In genomic region chr2:168860922-168861740, GRCm38 (mm10) we compare ENCODE assay signal across 22 mouse cellular contexts.
DNase-seq lines count a peak whose midpoint lies in the region; ATAC-seq lines count a peak whose summit lies in the region.
"Had no signal": no experiment of that assay in that cellular context is flagged by ENCODE, and none has a peak within 500 bp of the region (broad histone marks: within the 10 kb centered on the region; RNA-seq: fewer than 3 reads in every experiment).

No protein-coding gene starts in this region.

- 33% methylated on average over 24 of the region's 24 CpGs for WGBS in hindbrain, embryonic 11.5 days
- 25% methylated on average over 24 of the region's 24 CpGs for WGBS in hindbrain, embryonic 14.5 days
- 35% methylated on average over 24 of the region's 24 CpGs for WGBS in embryonic facial prominence, embryonic 11.5 days
- WGBS in midbrain, embryonic 11.5 days, result 22% methylated on average over 24 of the region's 24 CpGs

- peak overlapping the region; percentile 15; the same call in 1 of the 2 replicates for H3K4me2 ChIP-seq in hindbrain, embryonic 11.5 days (replicated peaks; ENCODE audit: low read depth, low read length)
- no peak overlapping the region; the same call in 1 of the 2 replicates for H3K4me2 ChIP-seq in hindbrain, embryonic 14.5 days (replicated peaks)
- no peak overlapping the region for H3K4me2 ChIP-seq in embryonic facial prominence, embryonic 11.5 days (ENCODE audit: low read depth, low read length)
- H3K4me2 ChIP-seq in midbrain, embryonic 11.5 days, result no peak overlapping the region
- H3K4me2 ChIP-seq: heart, embryonic 12.5 days; liver, embryonic 15.5 days; neural tube, embryonic 13.5 days had no signal

- H3K27ac ChIP-seq in hindbrain, embryonic 11.5 days (ENCODE audit: low read depth, low read length), result peak overlapping the region; percentile 77
- H3K27ac ChIP-seq in hindbrain, embryonic 14.5 days, result no peak overlapping the region
- H3K27ac ChIP-seq in embryonic facial prominence, embryonic 11.5 days (replicated peaks; ENCODE audit: low read depth, low read length), result no peak overlapping the region
- peak overlapping the region; percentile 31 for H3K27ac ChIP-seq in midbrain, embryonic 11.5 days (ENCODE audit: low read depth, low read length)
- H3K27ac ChIP-seq: liver, embryonic 15.5 days; neural tube, embryonic 13.5 days had no signal

- peak; percentile 90 for ATAC-seq in hindbrain, embryonic 11.5 days (ENCODE audit: low FRiP score)
- ATAC-seq in hindbrain, embryonic 14.5 days (ENCODE audit: low FRiP score), result no peak
- ATAC-seq in embryonic facial prominence, embryonic 11.5 days (replicated peaks; ENCODE audit: insufficient number of reproducible peaks, low FRiP score, low TSS enrichment, low read depth), result no peak; the same call in 1 of the 2 replicates
- peak; percentile 90 for ATAC-seq in midbrain, embryonic 11.5 days (ENCODE audit: low FRiP score)

- H3K36me3 ChIP-seq in hindbrain, embryonic 11.5 days (ENCODE audit: control insufficient read depth, insufficient read depth, low read length), result no peaks in the 10 kb centered on the region
- H3K36me3 ChIP-seq in hindbrain, embryonic 14.5 days (replicated peaks; ENCODE audit: control insufficient read depth, insufficient read depth), result no peaks in the 10 kb centered on the region
- no peaks in the 10 kb centered on the region for H3K36me3 ChIP-seq in embryonic facial prominence, embryonic 11.5 days (replicated peaks; ENCODE audit: control insufficient read depth, insufficient read depth, low read depth, low read length)
- no peaks in the 10 kb centered on the region for H3K36me3 ChIP-seq in midbrain, embryonic 11.5 days (ENCODE audit: control insufficient read depth, insufficient read depth, low read length)
- H3K36me3 ChIP-seq: heart, embryonic 12.5 days; liver, embryonic 15.5 days; neural tube, embryonic 13.5 days had no signal

- no peak overlapping the region for H3K9ac ChIP-seq in hindbrain, embryonic 11.5 days (ENCODE audit: low read depth, low read length)
- no peak overlapping the region for H3K9ac ChIP-seq in hindbrain, embryonic 14.5 days
- H3K9ac ChIP-seq in embryonic facial prominence, embryonic 11.5 days (replicated peaks; ENCODE audit: low read length), result no peak overlapping the region
- H3K9ac ChIP-seq in midbrain, embryonic 11.5 days (ENCODE audit: low read length), result no peak overlapping the region
- H3K9ac ChIP-seq: heart, embryonic 12.5 days; liver, embryonic 15.5 days; neural tube, embryonic 13.5 days had no signal

- H3K4me1 ChIP-seq in hindbrain, embryonic 11.5 days (replicated peaks; ENCODE audit: control insufficient read depth, insufficient read depth, low read length), result peaks cover 4% of the 10 kb centered on the region
- peaks cover 12% of the 10 kb centered on the region; the same call in 1 of the 2 replicates for H3K4me1 ChIP-seq in hindbrain, embryonic 14.5 days (replicated peaks; ENCODE audit: control insufficient read depth, insufficient read depth, low read length)
- no peaks in the 10 kb centered on the region for H3K4me1 ChIP-seq in embryonic facial prominence, embryonic 11.5 days (ENCODE audit: control insufficient read depth, insufficient read depth, low read length)
- H3K4me1 ChIP-seq in midbrain, embryonic 11.5 days (ENCODE audit: control insufficient read depth, insufficient read depth, low read length), result peaks cover 27% of the 10 kb centered on the region
- H3K4me1 ChIP-seq: liver, embryonic 15.5 days; megakaryocyte, embryonic 14.5 days had no signal

- no peak overlapping the region for H3K4me3 ChIP-seq in hindbrain, embryonic 11.5 days (ENCODE audit: low read depth, low read length)
- no peak overlapping the region for H3K4me3 ChIP-seq in hindbrain, embryonic 14.5 days (replicated peaks; ENCODE audit: low read length)
- H3K4me3 ChIP-seq in embryonic facial prominence, embryonic 11.5 days (ENCODE audit: low read depth, low read length), result no peak overlapping the region
- H3K4me3 ChIP-seq in midbrain, embryonic 11.5 days (ENCODE audit: low read depth, low read length), result no peak overlapping the region
- H3K4me3 ChIP-seq: heart, embryonic 12.5 days; liver, embryonic 15.5 days; megakaryocyte, embryonic 14.5 days; neural tube, embryonic 13.5 days had no signal

- DNase-seq in hindbrain, embryonic 11.5 days (ENCODE audit: low spot score), result peak; percentile 79
- DNase-seq in hindbrain, embryonic 14.5 days (ENCODE audit: low spot score), result no peak
- peak; percentile 65 for DNase-seq in embryonic facial prominence, embryonic 11.5 days (ENCODE audit: low spot score)
- peak; percentile 96 for DNase-seq in midbrain, embryonic 11.5 days (ENCODE audit: low spot score, missing footprints)
- DNase-seq in retina, postnatal 1 day, result peak; percentile 66
- DNase-seq in adrenal gland, postnatal 10 days, result no peak
- no peak for DNase-seq in right cerebral cortex, postnatal 36 days (ENCODE audit: low spot score in 2 of 2)
- DNase-seq: B cell, adult 2 months; cerebellum, adult 11 months; cerebellum, postnatal 36 days; gastrocnemius, postnatal 36 days; heart, postnatal 36 days; kidney, adult 18-20 months; kidney, postnatal 36 days; layer of hippocampus, postnatal 36 days; lung, postnatal 10 days; right cerebral cortex, adult 18-20 months; thymus, postnatal 4 days had no signal

- H3K9me3 ChIP-seq in hindbrain, embryonic 11.5 days (ENCODE audit: control insufficient read depth, low read length), result no peaks in the 10 kb centered on the region
- no peaks in the 10 kb centered on the region for H3K9me3 ChIP-seq in hindbrain, embryonic 14.5 days (ENCODE audit: control insufficient read depth, low read length)
- no peaks in the 10 kb centered on the region for H3K9me3 ChIP-seq in embryonic facial prominence, embryonic 11.5 days (replicated peaks; ENCODE audit: control insufficient read depth, low read length)
- H3K9me3 ChIP-seq in midbrain, embryonic 11.5 days (ENCODE audit: control insufficient read depth, low read length), result no peaks in the 10 kb centered on the region
- H3K9me3 ChIP-seq: heart, embryonic 12.5 days; liver, embryonic 15.5 days; megakaryocyte, embryonic 14.5 days; neural tube, embryonic 13.5 days had no signal

- H3K27me3 ChIP-seq in hindbrain, embryonic 11.5 days (ENCODE audit: control insufficient read depth, insufficient read depth, low read length), result peaks cover 4% of the 10 kb centered on the region; the same call in 1 of the 2 replicates
- peaks cover 10% of the 10 kb centered on the region; the same call in 1 of the 2 replicates for H3K27me3 ChIP-seq in hindbrain, embryonic 14.5 days (ENCODE audit: control insufficient read depth, insufficient read depth, low read length)
- H3K27me3 ChIP-seq in embryonic facial prominence, embryonic 11.5 days (ENCODE audit: control insufficient read depth, insufficient read depth, low read length), result no peaks in the 10 kb centered on the region
- H3K27me3 ChIP-seq in midbrain, embryonic 11.5 days (ENCODE audit: control insufficient read depth, insufficient read depth, low read length), result no peaks in the 10 kb centered on the region
- H3K27me3 ChIP-seq: heart, embryonic 12.5 days; liver, embryonic 15.5 days had no signal

Comparison
In these comparisons a context has a peak if more than half of its experiments do, and no peak if none do; other contexts are left out.
1. ATAC-seq: peak in hindbrain, embryonic 11.5 days (single experiment) and midbrain, embryonic 11.5 days (single experiment); none in hindbrain, embryonic 14.5 days (single experiment) and embryonic facial prominence, embryonic 11.5 days (single experiment).
2. DNase-seq: peak in hindbrain, embryonic 11.5 days (single experiment), embryonic facial prominence, embryonic 11.5 days (single experiment), midbrain, embryonic 11.5 days (single experiment) and retina, postnatal 1 day (single experiment); none in hindbrain, embryonic 14.5 days (single experiment), adrenal gland, postnatal 10 days (single experiment) and right cerebral cortex, postnatal 36 days (0 of 2).
3. H3K27ac ChIP-seq: peak in hindbrain, embryonic 11.5 days (single experiment) and midbrain, embryonic 11.5 days (single experiment); none in hindbrain, embryonic 14.5 days (single experiment) and embryonic facial prominence, embryonic 11.5 days (single experiment).